Mouse (Mus musculus): ENCODE results near the gene Gba. TPM values are rescaled to one million over a fixed set of nuclear protein-coding genes. Genes with fewer than 3 reads are reported as not detected.

Gene Gba
- polyA plus RNA-seq, 1 experiment from 2014 or later = 35.5 TPM

DNA sequence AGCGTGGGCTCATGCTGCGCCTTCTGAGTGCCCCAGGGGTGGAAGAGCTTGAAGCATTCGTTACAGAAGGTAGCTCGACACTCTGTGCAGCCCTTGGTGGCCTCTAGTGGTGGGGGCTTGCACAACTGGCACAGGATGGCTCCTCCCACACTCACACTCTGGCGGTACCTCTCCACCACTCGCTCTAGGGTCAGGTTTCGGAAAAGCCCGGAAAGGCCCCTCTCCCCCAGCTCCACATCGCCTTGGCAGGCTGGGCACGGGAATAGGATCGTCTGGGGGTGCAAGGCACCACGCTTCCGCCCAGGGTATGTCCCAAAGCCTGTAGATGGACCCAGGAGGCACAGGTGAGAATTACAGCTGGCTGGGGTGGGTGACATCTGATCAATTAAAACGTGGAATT, 40.9 kb downstream of the Gba start:
- TF ChIP-seq CTCF (IDR thresholded peaks at IDR 0.05; ENCODE audit: low read depth) = peak; percentile 68
- WGBS = 9% methylated on average over 14 of the region's 14 CpGs
- peaks cover 6% of the 10 kb centered on the region for H3K4me1 ChIP-seq (ENCODE audit: insufficient read depth)
- H3K9ac ChIP-seq = no peak overlapping the region
- H3K36me3 ChIP-seq (ENCODE audit: insufficient read depth) = peaks cover 8% of the 10 kb centered on the region
- DNase-seq (peak; percentile 75), ATAC-seq (ENCODE audit: insufficient read depth) (peak; percentile 33)
- no peaks in the 10 kb centered on the region for H3K9me3 ChIP-seq (ENCODE audit: low read depth, low read length)
- peaks cover 15% of the 10 kb centered on the region; the same call in 1 of the 2 replicates for H3K27me3 ChIP-seq (ENCODE audit: insufficient read depth, low read length)
- peak overlapping the region; percentile 78 for H3K4me3 ChIP-seq (ENCODE audit: low read depth, low read length)
- H3K27ac ChIP-seq (ENCODE audit: low read depth) = no peak overlapping the region
- peak overlapping the region; percentile 88 for H3K4me2 ChIP-seq

DNA sequence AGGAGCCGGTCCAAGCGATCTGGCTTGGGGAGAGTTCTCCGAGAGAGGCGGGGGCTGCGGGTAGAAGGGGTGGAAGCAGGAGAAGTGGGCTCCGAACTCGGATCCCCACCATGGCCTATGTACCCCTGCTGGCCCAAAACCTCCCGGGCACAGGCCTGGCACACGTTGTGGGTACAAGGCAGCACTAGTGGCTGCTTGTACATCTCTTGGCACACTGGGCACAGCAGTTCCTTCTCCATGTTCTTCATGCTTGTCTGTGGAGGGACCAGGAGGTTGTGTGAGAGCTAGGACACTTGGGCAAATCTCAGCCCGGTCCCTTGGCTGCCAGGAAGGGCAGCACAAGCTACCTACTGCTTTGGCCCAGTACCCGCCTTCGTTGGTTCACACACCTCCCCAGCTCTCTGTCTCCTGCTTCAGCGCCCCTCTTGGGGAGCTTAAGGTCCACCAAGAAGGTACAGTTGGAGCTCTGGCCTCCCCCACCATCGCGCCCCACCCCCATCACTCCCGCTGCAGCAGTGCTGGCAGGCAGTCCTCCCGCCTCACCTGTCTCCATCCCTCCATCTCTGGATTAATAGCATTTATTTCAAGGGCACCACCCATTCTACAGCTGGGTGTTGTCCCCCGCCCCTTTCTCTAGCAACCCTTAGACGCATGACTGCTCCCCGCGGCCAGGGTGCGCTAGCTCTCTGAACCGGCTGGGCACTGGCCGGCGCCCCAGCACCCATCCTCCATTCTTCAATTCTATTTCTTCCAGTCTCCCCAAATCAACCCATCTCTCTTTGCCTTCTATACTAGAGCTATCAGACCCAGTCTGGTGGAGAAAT, 41.6 kb downstream of the Gba start:
- 13% methylated on average over 25 of the region's 25 CpGs for WGBS
- peak overlapping the region; percentile 1; the same call in 1 of the 2 replicates for H3K9ac ChIP-seq

DNA sequence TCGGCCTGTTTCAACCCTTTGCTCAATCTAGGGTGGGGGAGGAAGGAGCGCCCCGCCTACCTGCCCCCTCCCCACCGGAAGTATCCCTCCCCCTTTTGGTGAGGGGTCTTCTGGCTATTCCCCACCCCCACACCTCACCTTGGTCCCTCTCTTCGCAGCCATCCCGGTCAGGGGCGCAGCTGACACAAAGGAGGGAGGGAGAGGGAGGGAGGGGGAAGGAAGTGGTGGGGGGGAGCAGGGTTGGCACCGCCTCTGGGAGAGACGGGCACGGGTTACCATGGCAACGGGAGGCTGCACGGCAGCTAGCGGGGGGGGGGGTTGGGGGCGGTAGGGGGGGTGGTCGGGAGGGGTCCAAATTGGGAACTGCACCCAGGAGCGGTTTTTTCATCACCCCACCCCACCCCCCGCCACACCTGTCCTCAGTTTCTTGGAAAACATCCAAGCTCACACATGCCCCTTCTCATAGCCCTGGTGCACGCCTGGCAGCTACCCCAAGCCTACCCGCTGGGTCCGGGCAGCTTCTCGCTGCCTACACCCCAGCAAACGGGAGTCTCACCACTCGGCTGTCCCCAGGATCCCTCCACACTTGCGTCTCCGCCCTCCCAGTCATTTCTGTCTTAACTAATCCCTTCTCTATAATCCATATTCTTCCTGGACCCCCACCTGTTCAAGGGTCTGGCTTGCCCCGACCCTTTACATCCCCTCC, 42.4 kb downstream of the Gba start:
- H3K9ac ChIP-seq = peak overlapping the region; percentile 13
- under 1% methylated on average over 17 of the region's 26 CpGs for WGBS
- H3K4me1 ChIP-seq (ENCODE audit: insufficient read depth) = peaks cover 6% of the 10 kb centered on the region
- TF ChIP-seq CTCF (IDR thresholded peaks at IDR 0.05; ENCODE audit: low read depth) = no peak
- H3K4me2 ChIP-seq = peak overlapping the region; percentile 88
- H3K9me3 ChIP-seq (ENCODE audit: low read depth, low read length) = no peaks in the 10 kb centered on the region
- H3K4me3 ChIP-seq (ENCODE audit: low read depth, low read length) = peak overlapping the region; percentile 78
- H3K36me3 ChIP-seq (ENCODE audit: insufficient read depth) = peaks cover 12% of the 10 kb centered on the region
- peak overlapping the region; percentile 36; the same call in 1 of the 2 replicates for H3K27ac ChIP-seq (ENCODE audit: low read depth)
- no peak for ATAC-seq (ENCODE audit: insufficient read depth)
- peak; percentile 52 for DNase-seq
- H3K27me3 ChIP-seq (ENCODE audit: insufficient read depth, low read length) = peaks cover 15% of the 10 kb centered on the region; the same call in 1 of the 2 replicates

More for the DNA sequence above, 41.6 kb downstream of the Gba start:
- H3K4me1 ChIP-seq (ENCODE audit: insufficient read depth) = peaks cover 6% of the 10 kb centered on the region
- no peaks in the 10 kb centered on the region for H3K9me3 ChIP-seq (ENCODE audit: low read depth, low read length)
- peaks cover 12% of the 10 kb centered on the region for H3K36me3 ChIP-seq (ENCODE audit: insufficient read depth)
- peak overlapping the region; percentile 88 for H3K4me2 ChIP-seq
- ATAC-seq (ENCODE audit: insufficient read depth) = peak; percentile 25; the same call in 1 of the 2 replicates
- peaks cover 15% of the 10 kb centered on the region; the same call in 1 of the 2 replicates for H3K27me3 ChIP-seq (ENCODE audit: insufficient read depth, low read length)
- peak overlapping the region; percentile 78 for H3K4me3 ChIP-seq (ENCODE audit: low read depth, low read length)
- DNase-seq = peak; percentile 36
- peak overlapping the region; percentile 42; the same call in 1 of the 2 replicates for H3K27ac ChIP-seq (ENCODE audit: low read depth)
- TF ChIP-seq CTCF (IDR thresholded peaks at IDR 0.05; ENCODE audit: low read depth) = peak; percentile 25; the same call in 1 of the 2 replicates

DNA sequence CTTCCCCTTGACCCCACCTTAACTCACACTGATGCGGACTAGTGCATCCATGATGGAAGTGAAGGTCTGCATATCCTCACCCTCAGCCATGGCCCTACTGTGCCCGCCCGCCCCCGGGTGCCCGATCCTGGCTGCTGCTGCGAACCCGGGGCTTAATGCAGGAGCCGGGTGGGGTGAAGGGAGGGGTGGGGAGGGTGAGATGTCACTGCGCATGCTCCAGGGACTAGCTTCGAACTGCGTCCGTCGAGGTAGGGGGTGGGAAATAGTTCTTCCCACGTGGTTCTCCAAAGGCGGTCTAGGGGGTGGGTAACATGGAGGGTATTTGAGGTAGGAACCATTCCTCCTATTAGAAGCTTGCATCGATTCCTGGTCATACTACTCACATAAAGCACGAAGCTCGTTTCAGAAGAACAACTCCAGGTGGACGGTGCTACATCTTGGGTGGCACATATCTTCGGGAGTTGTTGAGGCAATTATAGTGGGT, 43.0 kb downstream of the Gba start, which contains the start of gene Krtcap2:
Gene Krtcap2, plus strand, starts transcription at position 279 of the 484 bp plus-strand sequence.
- no peak for TF ChIP-seq CTCF (IDR thresholded peaks at IDR 0.05; ENCODE audit: low read depth)
- DNase-seq = peak; percentile 30
- H3K4me1 ChIP-seq (ENCODE audit: insufficient read depth) = peaks cover 6% of the 10 kb centered on the region
- peak within 1 kb of the TSS; percentile 78 for H3K4me3 ChIP-seq (ENCODE audit: low read depth, low read length)
- peak within 1 kb of the TSS; percentile 80 for H3K9ac ChIP-seq
- H3K9me3 ChIP-seq (ENCODE audit: low read depth, low read length) = no peaks in the 10 kb centered on the region
- H3K27me3 ChIP-seq (ENCODE audit: insufficient read depth, low read length) = peaks cover 15% of the 10 kb centered on the region; the same call in 1 of the 2 replicates
- peaks cover 12% of the 10 kb centered on the region for H3K36me3 ChIP-seq (ENCODE audit: insufficient read depth)
- peak; percentile 16 for ATAC-seq (ENCODE audit: insufficient read depth)
- 5% methylated on average over 20 of the region's 20 CpGs for WGBS
- H3K4me2 ChIP-seq = peak within 1 kb of the TSS; percentile 88
- H3K27ac ChIP-seq (ENCODE audit: low read depth) = peak within 1 kb of the TSS; percentile 72

DNA sequence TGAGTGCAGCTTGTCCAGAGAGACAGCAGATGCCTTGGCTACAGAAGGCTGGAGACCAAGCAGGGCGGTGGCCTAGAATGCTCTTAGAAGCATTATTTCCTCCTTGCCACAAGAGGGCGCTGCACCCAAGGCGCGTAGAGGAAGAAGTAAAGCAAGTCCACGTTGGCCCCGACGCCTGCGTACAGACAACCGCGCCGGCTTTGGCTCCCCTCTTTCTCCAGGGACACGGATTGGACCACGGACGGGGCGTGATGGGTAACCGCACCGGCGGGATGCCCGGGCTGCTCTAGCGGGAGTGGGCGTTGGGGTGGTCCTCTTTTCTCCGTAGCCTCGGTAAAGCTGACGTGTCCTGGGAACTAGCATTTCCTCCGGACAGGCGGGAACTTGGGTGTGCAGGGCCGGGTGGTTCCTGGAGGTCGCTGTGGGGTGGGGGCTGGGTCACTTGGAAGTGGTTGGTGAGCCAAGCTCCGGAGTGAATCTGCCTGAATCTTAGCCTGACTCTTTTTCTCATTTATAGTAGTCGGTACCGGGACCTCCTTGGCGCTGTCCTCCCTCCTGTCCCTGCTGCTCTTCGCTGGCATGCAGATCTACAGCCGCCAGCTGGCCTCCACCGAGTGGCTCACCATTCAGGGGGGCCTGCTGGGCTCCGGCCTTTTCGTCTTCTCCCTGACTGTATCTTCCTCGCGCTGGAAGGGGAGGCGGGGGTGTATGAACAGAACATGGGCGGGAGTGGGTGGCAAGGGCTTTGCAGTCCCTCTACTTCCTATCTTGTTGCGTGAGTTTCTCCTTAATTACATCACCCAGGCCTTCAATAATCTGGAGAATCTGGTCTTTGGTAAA, 43.8 kb downstream of the Gba start, which contains the start of gene Trim46:
Gene Trim46, minus strand, starts transcription at position 49 of the 840 bp plus-strand sequence.
- WGBS = under 1% methylated on average over 42 of the region's 42 CpGs
- TF ChIP-seq CTCF (IDR thresholded peaks at IDR 0.05; ENCODE audit: low read depth) = peak; percentile 99
- Histone ChIP-seq H3K27ac (ENCODE audit: low read depth) (peak within 1 kb of the TSS; percentile 72), H3K9me3 (ENCODE audit: low read depth, low read length) (no peaks in the 10 kb centered on the region), H3K4me3 (ENCODE audit: low read depth, low read length) (peak within 1 kb of the TSS; percentile 78), H3K36me3 (ENCODE audit: insufficient read depth) (peaks cover 12% of the 10 kb centered on the region), H3K9ac (peak within 1 kb of the TSS; percentile 80), H3K27me3 (ENCODE audit: insufficient read depth, low read length) (peaks cover 15% of the 10 kb centered on the region; the same call in 1 of the 2 replicates), H3K4me2 (peak within 1 kb of the TSS; percentile 88), H3K4me1 (ENCODE audit: insufficient read depth) (peaks cover 10% of the 10 kb centered on the region)
- ATAC-seq (ENCODE audit: insufficient read depth) = peak; percentile 72
- DNase-seq = peak; percentile 96

DNA sequence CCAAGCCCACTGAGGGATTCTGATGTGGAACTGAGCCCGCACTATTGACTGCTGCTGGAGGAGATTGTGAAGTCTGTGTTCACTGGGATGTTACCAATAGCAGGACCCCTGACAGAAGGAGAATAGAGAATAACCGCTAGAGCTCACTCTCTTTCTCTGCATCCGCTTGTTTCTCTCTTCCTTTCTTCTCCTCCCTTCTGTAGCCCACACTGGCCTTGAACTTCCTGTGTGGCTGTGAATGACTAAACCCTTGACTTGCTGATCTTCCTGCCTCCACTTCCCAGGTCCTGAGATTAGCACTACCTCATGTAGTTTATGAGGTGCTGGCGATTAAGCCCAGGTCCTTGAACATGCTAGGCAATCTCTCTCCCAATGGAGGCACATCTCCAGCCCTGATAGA, 44.7 kb downstream of the Gba start:
- peaks cover 15% of the 10 kb centered on the region; the same call in 1 of the 2 replicates for H3K27me3 ChIP-seq (ENCODE audit: insufficient read depth, low read length)
- no peaks in the 10 kb centered on the region for H3K9me3 ChIP-seq (ENCODE audit: low read depth, low read length)
- H3K27ac ChIP-seq (ENCODE audit: low read depth) = no peak overlapping the region
- DNase-seq (no peak), ATAC-seq (ENCODE audit: insufficient read depth) (no peak)
- 81% methylated on average over 4 of the region's 4 CpGs for WGBS
- H3K4me2 ChIP-seq = peak overlapping the region; percentile 88
- peaks cover 15% of the 10 kb centered on the region for H3K4me1 ChIP-seq (ENCODE audit: insufficient read depth)
- H3K9ac ChIP-seq = peak overlapping the region; percentile 80
- peak overlapping the region; percentile 78; the same call in 1 of the 2 replicates for H3K4me3 ChIP-seq (ENCODE audit: low read depth, low read length)
- no peak for TF ChIP-seq CTCF (IDR thresholded peaks at IDR 0.05; ENCODE audit: low read depth)
- peaks cover 12% of the 10 kb centered on the region for H3K36me3 ChIP-seq (ENCODE audit: insufficient read depth)

Data from lung, embryonic 14.5 days (tissue).